ENCODE assay signal across 8 mouse cellular contexts in genomic region chr4:148463208-148463960, GRCm38 (mm10). TPM values are rescaled to one million over a fixed set of nuclear protein-coding genes. Genes with fewer than 3 reads are reported as not detected.
DNase-seq lines count a peak whose midpoint lies in the region; ATAC-seq lines count a peak whose summit lies in the region.

No protein-coding gene starts in this region.

- peaks cover 69% of the 10 kb centered on the region for H3K36me3 ChIP-seq in neural tube, embryonic 14.5 days (ENCODE audit: control insufficient read depth, insufficient read depth, low read length)

- H3K27ac ChIP-seq in neural tube, embryonic 14.5 days (ENCODE audit: low read depth, low read length) = no peak overlapping the region

- DNase-seq in adrenal gland, adult 2 months = peak; percentile 54
- no peak for DNase-seq in adrenal gland, adult 8-10 months
- DNase-seq in neural tube, embryonic 10.5 days (ENCODE audit: extremely low spot score, low spot score) = no peak
- DNase-seq in cerebellum, postnatal 36 days = peak; percentile 58 to 66
- DNase-seq in kidney, postnatal 25 days = peak; percentile 48 to 71
- no peak for DNase-seq in urinary bladder, adult 2 months (ENCODE audit: low spot score)

- 70% methylated on average over 14 of the region's 14 CpGs for WGBS in neural tube, embryonic 14.5 days

- H3K9me3 ChIP-seq in neural tube, embryonic 14.5 days (ENCODE audit: control insufficient read depth, low read length) = no peaks in the 10 kb centered on the region

- H3K4me1 ChIP-seq in neural tube, embryonic 14.5 days (ENCODE audit: control insufficient read depth, insufficient read depth, low read length) = no peaks in the 10 kb centered on the region

- no peak overlapping the region for H3K4me3 ChIP-seq in neural tube, embryonic 14.5 days (ENCODE audit: low read depth, low read length)

- peak; percentile 55 for ATAC-seq in neural tube, embryonic 14.5 days (ENCODE audit: low read depth)
- ATAC-seq in megakaryocyte, adult 5-6 weeks (ENCODE audit: poor library complexity, severe bottlenecking) = peak; percentile 64; the same call in 1 of the 2 replicates

- H3K27me3 ChIP-seq in neural tube, embryonic 14.5 days (ENCODE audit: control insufficient read depth, insufficient read depth, low read length) = no peaks in the 10 kb centered on the region

- H3K9ac ChIP-seq in neural tube, embryonic 14.5 days (replicated peaks; ENCODE audit: low read depth, low read length) = no peak overlapping the region

- no peak overlapping the region for H3K4me2 ChIP-seq in neural tube, embryonic 14.5 days (ENCODE audit: low read depth, low read length)

RNA-seq across cellular contexts. Expression of gene Mtor, which starts 15.0 kb away (rescaled TPM):
- total RNA-seq in adrenal gland, adult 2 months (2021) = 10 to 100 TPM; 62.2 to 72.7 TPM
- polyA plus RNA-seq in adrenal gland, adult 2 months (2012; rRNA removed) = 26.7 and 35.7 TPM in 2 replicates
- total RNA-seq in adrenal gland, adult 8-10 months (2022) = 10 to 100 TPM; 74.2 to 82.1 (median 79.3) TPM
- polyA plus RNA-seq in neural tube, embryonic 14.5 days (2014; fragmentation: Nextera tagmentation; extraction: Ambion mirVana) = 33.0 and 33.7 TPM in 2 replicates
- 14.2 and 14.3 TPM in 2 replicates for total RNA-seq in megakaryocyte, adult 5-6 weeks (2015)
- total RNA-seq in megakaryocyte, adult 5-6 weeks (2017) = 10.8 and 13.6 TPM in 2 replicates
- 15.6 and 20.0 TPM in 2 replicates for polyA plus RNA-seq in urinary bladder, adult 2 months (2012; rRNA removed)

RNA-seq across cellular contexts. Expression of gene Ubiad1, which starts 18.8 kb away (rescaled TPM):
- total RNA-seq in adrenal gland, adult 2 months (2021) = 10 to 100 TPM; 16.0 to 22.3 TPM
- 25.4 and 30.2 TPM in 2 replicates for polyA plus RNA-seq in adrenal gland, adult 2 months (2012; rRNA removed)
- 10 to 100 TPM; 17.1 to 20.4 (median 17.8) TPM for total RNA-seq in adrenal gland, adult 8-10 months (2022)
- 13.3 and 13.4 TPM in 2 replicates for polyA plus RNA-seq in neural tube, embryonic 14.5 days (2014; fragmentation: Nextera tagmentation; extraction: Ambion mirVana)
- 5.6 and 7.6 TPM in 2 replicates for total RNA-seq in megakaryocyte, adult 5-6 weeks (2015)
- total RNA-seq in megakaryocyte, adult 5-6 weeks (2017) = 6.4 and 7.7 TPM in 2 replicates
- 9.2 and 10.3 TPM in 2 replicates for polyA plus RNA-seq in urinary bladder, adult 2 months (2012; rRNA removed)

RNA-seq across cellular contexts. Expression of gene Angptl7, which starts 36.9 kb away (rescaled TPM):
- total RNA-seq in adrenal gland, adult 2 months (2021) = 1 to 10 TPM in 1 of 2 experiments, under 1 TPM in 1; 0.43 to 1.7 TPM
- 0.18 TPM in 1 of 2 replicates, not detected in the other for polyA plus RNA-seq in adrenal gland, adult 2 months (2012; rRNA removed)
- total RNA-seq in adrenal gland, adult 8-10 months (2022) = 1 to 10 TPM in 3 of 4 experiments, under 1 TPM in 1; 0.87 to 2.9 (median 1.4) TPM
- polyA plus RNA-seq in neural tube, embryonic 14.5 days (2014; fragmentation: Nextera tagmentation; extraction: Ambion mirVana) = 0.24 and 0.44 TPM in 2 replicates
- not detected in 2 replicates for total RNA-seq in megakaryocyte, adult 5-6 weeks (2015)
- total RNA-seq in megakaryocyte, adult 5-6 weeks (2017) = not detected in 2 replicates
- 11.0 and 14.6 TPM in 2 replicates for polyA plus RNA-seq in urinary bladder, adult 2 months (2012; rRNA removed)

Comparison
In these comparisons a context has a peak if more than half of its experiments do, and no peak if none do; other contexts are left out.
1. DNase-seq: peak in adrenal gland, adult 2 months (single experiment), cerebellum, postnatal 36 days (2 of 2) and kidney, postnatal 25 days (2 of 2); none in adrenal gland, adult 8-10 months (single experiment), neural tube, embryonic 10.5 days (single experiment) and urinary bladder, adult 2 months (single experiment).
2. RNA of gene Mtor, which starts 15.0 kb away (total RNA-seq): 74.2 to 82.1 TPM in adrenal gland, adult 8-10 months and 62.2 to 72.7 TPM in adrenal gland, adult 2 months; 10.8 to 14.3 TPM in megakaryocyte, adult 5-6 weeks; every median in the first group is over 4 times any median in the second.